Mouse (Mus musculus) olfactory bulb, adult 2 months (tissue): ENCODE results near the gene Apobec3. TPM values are rescaled to one million over a fixed set of nuclear protein-coding genes. Genes with fewer than 3 reads are reported as not detected.

Experiments used
- H3K27ac ChIP-seq: fragments of 200-500 bp; 2 replicates; pipeline ENCODE4 v1.5.1; 2012; ENCODE audit warnings: low read depth, low read length; ENCODE audit not compliant: insufficient read depth
- H3K4me1 ChIP-seq: fragments of 200-500 bp; 2 replicates; pipeline ENCODE4 v1.6.1; 2012; ENCODE audit warnings: low read length; ENCODE audit not compliant: control insufficient read depth, insufficient read depth
- H3K4me3 ChIP-seq: fragments of 200-500 bp; 2 replicates; pipeline ENCODE4 v1.5.1; 2012; ENCODE audit warnings: mild to moderate bottlenecking, low read depth, low read length, moderate library complexity; ENCODE audit not compliant: insufficient read depth
- CTCF ChIP-seq: fragments of 200-500 bp; IDR thresholded peaks from 2 replicates; pipeline ENCODE4 v1.5.1; 2012; ENCODE audit warnings: low read depth, mild to moderate bottlenecking, low read length, moderate library complexity; ENCODE audit not compliant: insufficient read depth
- POLR2A ChIP-seq: fragments of 200-500 bp; IDR thresholded peaks from 2 replicates; pipeline ENCODE4 v1.6.1; 2012; ENCODE audit warnings: mild to moderate bottlenecking, low read depth, low read length, moderate library complexity; ENCODE audit not compliant: insufficient read depth
- whole genome bisulfite sequencing: fragments of 180-500 bp; shearing (Covaris S2); methylation state at CpG from one replicate; pipeline ENCODE4 v1.1.7; 2018; 5-methylcytosine and 5-hydroxymethylcytosine counted together
- polyA plus RNA-seq: library from polyadenylated mRNA; stranded (reverse); fragments of >200 nt; gene quantifications from 2 replicates; pipeline ENCODE4 v1.2.4, GENCODE M21; 2012; ENCODE audit warnings: low replicate concordance; ENCODE audit not compliant: missing spikeins, insufficient read depth, insufficient read length

The Apobec3 gene
- polyA plus RNA-seq, 1 experiment, result not detected

GRCm38 (mm10) chr15:79962661-79963060, 71.2 kb downstream of the Apobec3 start:
- WGBS, result 71% methylated on average over 18 of the region's 18 CpGs
- H3K4me3 ChIP-seq, result no peak overlapping the region
- TF ChIP-seq POLR2A (no peak), CTCF (no peak)
- H3K27ac ChIP-seq, result no peak overlapping the region
- peaks cover 15% of the 10 kb centered on the region for H3K4me1 ChIP-seq

DNA sequence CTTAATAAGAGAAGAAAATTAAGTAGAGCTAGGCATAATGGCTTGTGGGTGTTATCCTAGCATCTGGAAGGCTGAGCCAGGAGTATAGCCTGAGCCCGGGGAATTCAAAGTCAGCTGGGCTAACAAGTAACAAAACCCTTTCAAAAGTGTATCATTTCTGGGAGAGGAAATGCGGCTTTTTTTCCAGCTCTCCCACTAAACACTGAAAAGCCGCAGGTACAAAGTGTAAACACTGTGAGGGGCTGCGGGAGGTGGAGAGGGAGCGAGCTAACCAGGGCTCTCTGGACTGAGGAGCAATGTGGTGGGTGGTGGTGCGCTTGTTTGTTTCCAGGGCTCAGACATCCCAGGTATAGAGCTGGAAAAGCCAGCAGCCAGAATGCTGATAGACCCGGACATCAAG, 72.9 kb downstream of the Apobec3 start:
- WGBS, result 87% methylated on average over 7 of the region's 7 CpGs
- Histone ChIP-seq H3K4me3 (no peak overlapping the region), H3K4me1 (peaks cover 13% of the 10 kb centered on the region), H3K27ac (no peak overlapping the region)
- TF ChIP-seq CTCF (no peak), POLR2A (no peak)

Other genes starting within 250 kb of the Apobec3 start
- gene Fam227a, start 232.7 kb upstream of the Apobec3 start, polyA plus RNA-seq, result not detected in 2 replicates
- not detected in 2 replicates for gene Cby1, start 232.5 kb upstream of the Apobec3 start, polyA plus RNA-seq
- not detected in 2 replicates for gene Tomm22, start 220.8 kb upstream of the Apobec3 start, polyA plus RNA-seq
- not detected in 2 replicates for gene Josd1, start 203.7 kb upstream of the Apobec3 start, polyA plus RNA-seq
- gene Gtpbp1, start 200.8 kb upstream of the Apobec3 start, polyA plus RNA-seq, result not detected in 2 replicates
- gene Sun2, start 149.1 kb upstream of the Apobec3 start, polyA plus RNA-seq, result 247 TPM in 1 of 2 replicates, not detected in the other
- not detected in 2 replicates for gene Dnal4, start 113.8 kb upstream of the Apobec3 start, polyA plus RNA-seq
- 326 TPM in 1 of 2 replicates, not detected in the other for gene Nptxr, start 86.9 kb upstream of the Apobec3 start, polyA plus RNA-seq
- not detected in 2 replicates for gene Npcd, start 57.4 kb upstream of the Apobec3 start, polyA plus RNA-seq
- gene Cbx6, start 57.0 kb upstream of the Apobec3 start, polyA plus RNA-seq, result not detected in 2 replicates
- not detected in 2 replicates for gene Cbx7, start 79.5 kb downstream of the Apobec3 start, polyA plus RNA-seq
- not detected in 2 replicates for gene Pdgfb, start 123.3 kb downstream of the Apobec3 start, polyA plus RNA-seq
- 72.7 TPM in 1 of 2 replicates, not detected in the other for gene Syngr1, start 199.7 kb downstream of the Apobec3 start, polyA plus RNA-seq
- gene Rpl3, start 200.2 kb downstream of the Apobec3 start, polyA plus RNA-seq, result 3,528 TPM in 1 of 2 replicates, not detected in the other
- gene Tab1, start 241.5 kb downstream of the Apobec3 start, polyA plus RNA-seq, result not detected in 2 replicates